16 mouse cellular contexts compared by ENCODE assay signal in genomic region chr6:87775588-87776245, GRCm38 (mm10). TPM values are rescaled to one million over a fixed set of nuclear protein-coding genes. Genes with fewer than 3 reads are reported as not detected.
A peak's percentile ranks its signal among the peaks of the same experiment; 100 is the strongest.
DNase-seq lines count a peak whose midpoint lies in the region; ATAC-seq and TF ChIP-seq lines count a peak whose summit lies in the region.
"Had no signal": no experiment of that assay in that cellular context is flagged by ENCODE, and none has a peak within 500 bp of the region (broad histone marks: within the 10 kb centered on the region; RNA-seq: fewer than 3 reads in every experiment).

No protein-coding gene starts in this region.

- H3K9ac ChIP-seq in heart, embryonic 12.5 days = no peak overlapping the region
- H3K9ac ChIP-seq: hindbrain, embryonic 15.5 days had no signal

- H3K79me2 ChIP-seq in myocyte (ENCODE audit: control insufficient read depth, insufficient read depth) = no peaks in the 10 kb centered on the region

- no peaks in the 10 kb centered on the region for H3K9me3 ChIP-seq in heart, embryonic 12.5 days (replicated peaks)
- H3K9me3 ChIP-seq: hindbrain, embryonic 15.5 days; limb, embryonic 13.5 days had no signal

- intact Hi-C loops in left cerebral cortex, postnatal 25 days (cut with DNase I) = no loop called here

- H3K27me3 ChIP-seq in heart, embryonic 12.5 days (replicated peaks) = no peaks in the 10 kb centered on the region
- no peaks in the 10 kb centered on the region for H3K27me3 ChIP-seq in myocyte (ENCODE audit: control insufficient read depth, insufficient read depth, insufficient read length)
- H3K27me3 ChIP-seq: hindbrain, embryonic 15.5 days; limb, embryonic 13.5 days had no signal

- TF ChIP-seq POLR2A in bone marrow, adult 2 months (IDR thresholded peaks at IDR 0.05; ENCODE audit: borderline replicate concordance, control insufficient read depth, low read depth, low read length) = no peak; the same call in 1 of the 2 replicates
- no peak for TF ChIP-seq POLR2A in myocyte (IDR thresholded peaks at IDR 0.05; ENCODE audit: insufficient read length, low read depth)

- H3K4me1 ChIP-seq in heart, embryonic 12.5 days (replicated peaks) = peaks cover 17% of the 10 kb centered on the region
- H3K4me1 ChIP-seq in bone marrow, adult 2 months (ENCODE audit: control insufficient read depth, insufficient read depth, low read length) = peaks cover 4% of the 10 kb centered on the region; the same call in 1 of the 2 replicates
- H3K4me1 ChIP-seq: hindbrain, embryonic 15.5 days had no signal

- H3K4me3 ChIP-seq in heart, embryonic 12.5 days = no peak overlapping the region
- H3K4me3 ChIP-seq in bone marrow, adult 2 months (replicated peaks; ENCODE audit: control insufficient read depth, low read depth, low read length) = no peak overlapping the region
- H3K4me3 ChIP-seq in myocyte = no peak overlapping the region
- H3K4me3 ChIP-seq: hindbrain, embryonic 15.5 days; limb, embryonic 13.5 days had no signal

- 52% methylated on average over 3 of the region's 3 CpGs for whole genome bisulfite sequencing in heart, embryonic 12.5 days
- 24% methylated on average over 3 of the region's 3 CpGs for WGBS in bone marrow, adult 2 months

- ATAC-seq in heart, embryonic 12.5 days (ENCODE audit: insufficient number of reproducible peaks, low FRiP score) = peak; percentile 85
- no peak for ATAC-seq in CD4-positive, CD25-positive, alpha-beta regulatory T cell, adult 4 months
- ATAC-seq: forebrain, embryonic 16.5 days had no signal

- H3K4me2 ChIP-seq in heart, embryonic 12.5 days = no peak overlapping the region
- H3K4me2 ChIP-seq in myocyte (ENCODE audit: low read depth) = no peak overlapping the region
- H3K4me2 ChIP-seq: hindbrain, embryonic 15.5 days; limb, embryonic 13.5 days had no signal

- no peak overlapping the region for H3ac ChIP-seq in myocyte (ENCODE audit: control insufficient read depth, insufficient read length)

- no peak overlapping the region for H3K27ac ChIP-seq in heart, embryonic 12.5 days (ENCODE audit: poor library complexity, severe bottlenecking)
- peak overlapping the region; percentile 74 for H3K27ac ChIP-seq in bone marrow, adult 2 months (ENCODE audit: control insufficient read depth, insufficient read depth, low read depth, low read length, poor library complexity)
- H3K27ac ChIP-seq: hindbrain, embryonic 15.5 days; kidney, postnatal 0 days; limb, embryonic 13.5 days; macrophage had no signal

- no peak for DNase-seq in heart, adult 9 months (ENCODE audit: low spot score in 2 of 2)
- peak; percentile 91 for DNase-seq in liver
- DNase-seq in frontal cortex, postnatal 25 days (ENCODE audit: low spot score in 2 of 2) = no peak
- no peak for DNase-seq in left cerebral cortex, postnatal 25 days (ENCODE audit: low spot score in 2 of 2)
- DNase-seq: adrenal gland, postnatal 10 days; cerebellum, adult 8-10 months had no signal

- no peaks in the 10 kb centered on the region for H3K36me3 ChIP-seq in heart, embryonic 12.5 days
- H3K36me3 ChIP-seq in myocyte (ENCODE audit: control insufficient read depth, insufficient read depth) = no peaks in the 10 kb centered on the region
- H3K36me3 ChIP-seq: hindbrain, embryonic 15.5 days; limb, embryonic 13.5 days had no signal

- no peak for TF ChIP-seq CTCF in bone marrow, adult 2 months (IDR thresholded peaks at IDR 0.05; ENCODE audit: control insufficient read depth, insufficient read depth, low read length)

TF ChIP-seq in myocyte, 11 proteins besides CTCF, POLR2A, EP300 and RAD21:
- TF ChIP-seq USF1 (IDR thresholded peaks at IDR 0.05; ENCODE audit: low read depth) (no peak), MYOD1 (IDR thresholded peaks at IDR 0.05; ENCODE audit: control insufficient read depth in 1 of 3, insufficient read length in 2 of 3, low read depth in 2 of 3) (peak in 2 of 3 experiments; percentile 75 to 77), TCF3 (IDR thresholded peaks at IDR 0.05; ENCODE audit: insufficient read length, low read depth) (no peak), SRF (IDR thresholded peaks at IDR 0.05; ENCODE audit: control insufficient read depth, insufficient read length, low read depth) (no peak), MYOG (IDR thresholded peaks at IDR 0.05; ENCODE audit: control insufficient read depth in 1 of 3, insufficient read depth in 1 of 3, insufficient read length in 2 of 3, low read depth in 2 of 3) (peak in 1 of 3 experiments; percentile 57)

RNA-seq across cellular contexts. Expression of gene Gp9, which starts 2.2 kb away (rescaled TPM):
- 6.2 and 8.2 TPM in 2 replicates for polyA plus RNA-seq in heart, embryonic 12.5 days (2016; fragmentation: Nextera tagmentation; extraction: Ambion mirVana)
- 49.0 and 59.4 TPM in 2 replicates for polyA plus RNA-seq in bone marrow, adult 2 months (2011; ENCODE audit: insufficient read depth, insufficient read length, low replicate concordance, missing spikeins)
- polyA plus RNA-seq in myocyte (2012; fragmentation: generic; extraction: Trizol) = not detected
- not detected for polyA plus RNA-seq in CD4-positive, CD25-positive, alpha-beta regulatory T cell, adult 4 months (2017; shearing (Covaris generic))
- 1 to 10 TPM in 1 of 2 experiments, under 1 TPM in 1; 0.92 to 1.1 TPM for total RNA-seq in left cerebral cortex, postnatal 25 days (2021)
- polyA plus RNA-seq: small intestine, adult 2 months had no signal

RNA-seq across cellular contexts. Expression of gene Rab43, which starts 36.2 kb away (rescaled TPM):
- polyA plus RNA-seq in heart, embryonic 12.5 days (2016; fragmentation: Nextera tagmentation; extraction: Ambion mirVana) = 8.1 and 8.5 TPM in 2 replicates
- polyA plus RNA-seq in bone marrow, adult 2 months (2011; ENCODE audit: insufficient read depth, insufficient read length, low replicate concordance, missing spikeins) = 31.2 and 44.9 TPM in 2 replicates
- polyA plus RNA-seq in myocyte (2012; fragmentation: generic; extraction: Trizol) = 14.8 TPM
- polyA plus RNA-seq in CD4-positive, CD25-positive, alpha-beta regulatory T cell, adult 4 months (2017; shearing (Covaris generic)) = 10 to 100 TPM; 10.1 to 12.7 TPM
- 10 to 100 TPM; 18.6 to 19.8 TPM for total RNA-seq in left cerebral cortex, postnatal 25 days (2021)

RNA-seq across cellular contexts. Expression of gene Efcc1, which starts 45.0 kb away (rescaled TPM):
- 0.46 and 0.73 TPM in 2 replicates for polyA plus RNA-seq in heart, embryonic 12.5 days (2016; fragmentation: Nextera tagmentation; extraction: Ambion mirVana)
- polyA plus RNA-seq in bone marrow, adult 2 months (2011; ENCODE audit: insufficient read depth, insufficient read length, low replicate concordance, missing spikeins) = 0.55 TPM in 1 of 2 replicates, not detected in the other
- polyA plus RNA-seq in myocyte (2012; fragmentation: generic; extraction: Trizol) = 0.04 TPM
- under 1 TPM in 1 of 2 experiments, not detected in 1; 0.58 TPM for polyA plus RNA-seq in CD4-positive, CD25-positive, alpha-beta regulatory T cell, adult 4 months (2017; shearing (Covaris generic))
- 1 to 10 TPM; 3.4 to 4.5 TPM for total RNA-seq in left cerebral cortex, postnatal 25 days (2021)
- polyA plus RNA-seq: macrophage had no signal

RNA-seq across cellular contexts. Expression of gene Gm45140, which starts 59.9 kb away (rescaled TPM):
- polyA plus RNA-seq in heart, embryonic 12.5 days (2016; fragmentation: Nextera tagmentation; extraction: Ambion mirVana) = 1.9 and 4.8 TPM in 2 replicates
- polyA plus RNA-seq in bone marrow, adult 2 months (2011; ENCODE audit: insufficient read depth, insufficient read length, low replicate concordance, missing spikeins) = 7.3 and 18.0 TPM in 2 replicates
- 2.6 TPM for polyA plus RNA-seq in myocyte (2012; fragmentation: generic; extraction: Trizol)
- 1 to 10 TPM; 3.7 to 5.3 TPM for polyA plus RNA-seq in CD4-positive, CD25-positive, alpha-beta regulatory T cell, adult 4 months (2017; shearing (Covaris generic))
- 1 to 10 TPM; 1.4 to 1.9 TPM for total RNA-seq in left cerebral cortex, postnatal 25 days (2021)
